ENCODE assay signal across 8 mouse cellular contexts in the genomic region with DNA sequence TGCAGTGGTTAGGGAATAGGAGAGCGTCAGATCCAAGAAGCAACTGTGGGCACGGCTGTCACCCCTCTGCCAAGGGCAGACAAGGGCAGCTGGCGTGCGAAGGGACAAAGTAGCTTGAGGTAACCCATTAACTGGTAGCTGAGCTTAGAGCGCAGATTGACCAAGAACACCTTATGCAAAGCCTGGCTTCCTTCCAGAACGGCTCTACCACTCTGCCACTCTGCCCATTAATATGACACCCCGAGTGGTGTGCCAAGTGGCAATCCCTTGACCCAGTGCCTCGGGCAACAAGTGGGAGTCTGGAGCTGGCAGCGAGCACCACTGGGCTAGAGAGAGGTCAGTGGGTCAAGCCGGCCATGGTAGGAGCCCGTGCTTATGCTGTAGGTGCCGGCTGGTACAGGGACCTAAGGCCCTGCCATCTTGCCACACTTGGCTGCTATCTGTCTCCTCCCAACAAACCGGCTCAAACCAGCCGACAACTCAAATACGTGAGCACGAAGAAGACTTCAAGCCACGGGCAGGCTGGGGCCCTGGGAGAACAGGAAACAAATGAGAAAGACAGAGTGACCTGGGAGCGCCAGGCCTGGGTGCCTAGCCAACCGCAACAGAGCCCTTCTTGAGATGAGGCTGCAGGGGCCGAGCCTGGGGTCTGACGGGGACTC.
DNase-seq lines count a peak whose midpoint lies in the region; ATAC-seq and TF ChIP-seq lines count a peak whose summit lies in the region.

No protein-coding gene starts in this region.

- 0 out of 2 replicates have a peak, but pooled peaks have one; percentile 32 for ATAC-seq in midbrain, embryonic 12.5 days (ENCODE audit: low FRiP score, low read depth)

- H3K79me2 ChIP-seq in liver, adult 2 months (ENCODE audit: control insufficient read depth, insufficient read depth, low read length): peaks cover 4% of the 10 kb centered on the region; the same call in 1 of the 2 replicates

- H3K9ac ChIP-seq in liver, adult 2 months (ENCODE audit: low read depth, low read length): no peak overlapping the region
- H3K9ac ChIP-seq in midbrain, embryonic 12.5 days (replicated peaks): no peak overlapping the region; the same call in 1 of the 2 replicates

- peak; percentile 100 for DNase-seq in liver, adult 2 months (ENCODE audit: extremely low read depth, low read depth, low spot score)
- no peak for DNase-seq in liver
- DNase-seq in gonadal fat pad, adult 2 months (ENCODE audit: low read depth): peak; percentile 96
- DNase-seq in kidney, postnatal 14 days: peak; percentile 88
- no peak for DNase-seq in thymus, postnatal 0 days (ENCODE audit: low spot score)
- DNase-seq in left cerebral cortex, adult 2 months (ENCODE audit: extremely low spot score in 1 of 2, low spot score in 2 of 2): no peak
- DNase-seq in frontal cortex, postnatal 14 days (ENCODE audit: low spot score in 2 of 2): no peak

- H3K27ac ChIP-seq in liver, adult 2 months (replicated peaks; ENCODE audit: insufficient read depth, low read depth, low read length): peak overlapping the region; percentile 19
- H3K27ac ChIP-seq in midbrain, embryonic 12.5 days (replicated peaks): peak overlapping the region; percentile 87
- no peak overlapping the region for H3K27ac ChIP-seq in left cerebral cortex, adult 2 months

- peaks cover 46% of the 10 kb centered on the region for H3K4me1 ChIP-seq in liver, adult 2 months (ENCODE audit: control insufficient read depth, insufficient read depth, low read length)
- peaks cover 23% of the 10 kb centered on the region for H3K4me1 ChIP-seq in midbrain, embryonic 12.5 days

- peak overlapping the region; percentile 36 for H3K4me2 ChIP-seq in midbrain, embryonic 12.5 days (replicated peaks)

- no peak for TF ChIP-seq POLR2A in liver, adult 2 months (IDR thresholded peaks at IDR 0.05; ENCODE audit: extremely low read depth, insufficient read depth, low read length)

- H3K27me3 ChIP-seq in liver, adult 2 months (ENCODE audit: control insufficient read depth, insufficient read depth, low read length): no peaks in the 10 kb centered on the region
- peaks cover 5% of the 10 kb centered on the region; the same call in 1 of the 2 replicates for H3K27me3 ChIP-seq in midbrain, embryonic 12.5 days

- H3K4me3 ChIP-seq in liver, adult 2 months (ENCODE audit: insufficient read depth, low read depth, low read length): no peak overlapping the region
- no peak overlapping the region for H3K4me3 ChIP-seq in midbrain, embryonic 12.5 days
- no peak overlapping the region for H3K4me3 ChIP-seq in left cerebral cortex, adult 2 months

- intact Hi-C loops in left cerebral cortex, adult 2 months (cut with DNase I): no loop called here

- 20% methylated on average over 21 of the region's 21 CpGs for WGBS in liver, adult 2 months
- WGBS in midbrain, embryonic 12.5 days: 59% methylated on average over 21 of the region's 21 CpGs

- no peaks in the 10 kb centered on the region for H3K9me3 ChIP-seq in midbrain, embryonic 12.5 days

- H3K36me3 ChIP-seq in liver, adult 2 months (ENCODE audit: control insufficient read depth, insufficient read depth, low read length): no peaks in the 10 kb centered on the region
- no peaks in the 10 kb centered on the region for H3K36me3 ChIP-seq in midbrain, embryonic 12.5 days

- no peak for TF ChIP-seq CTCF in liver, adult 2 months (IDR thresholded peaks at IDR 0.05; ENCODE audit: low read depth, low read length)
- no peak for TF ChIP-seq CTCF in left cerebral cortex, adult 2 months (IDR thresholded peaks at IDR 0.05)

Comparison
In these comparisons a context has a peak if more than half of its experiments do, and no peak if none do; other contexts are left out.
1. DNase-seq: peak in liver, adult 2 months (single experiment), gonadal fat pad, adult 2 months (single experiment) and kidney, postnatal 14 days (single experiment); none in liver (single experiment), thymus, postnatal 0 days (single experiment), left cerebral cortex, adult 2 months (0 of 2) and frontal cortex, postnatal 14 days (0 of 2).